Mouse (Mus musculus) gonadal fat pad, adult 2 months (tissue): ENCODE results near the gene Slc25a21. TPM values are rescaled to one million over a fixed set of nuclear protein-coding genes. Genes with fewer than 3 reads are reported as not detected.

Source experiments
- DNase-seq: peaks from one replicate; pipeline ENCODE4 v3.0.0-alpha.2; 2012; ENCODE audit warnings: low read depth
- polyA plus RNA-seq: library from polyadenylated mRNA; depleted of rRNA; stranded (reverse); fragments of >200 nt; gene quantifications from 2 replicates; pipeline ENCODE4 v1.2.3, GENCODE M21; 2012; rRNA removed

Slc25a21 gene
- polyA plus RNA-seq, 1 experiment = 1.6 TPM

- DNase-seq = no peak
Observed at GRCm38 (mm10) chr12:56691001-56691400, 506.3 kb downstream of the Slc25a21 start.

- DNase-seq = no peak
Observed at GRCm38 (mm10) chr12:56690366-56690765, 506.9 kb downstream of the Slc25a21 start.

GRCm38 (mm10) chr12:56689736-56690135 is 507.5 kb downstream of the Slc25a21 start:
- DNase-seq = no peak

- DNase-seq = no peak
Observed at GRCm38 (mm10) chr12:56689331-56689730, 507.9 kb downstream of the Slc25a21 start.

DNA sequence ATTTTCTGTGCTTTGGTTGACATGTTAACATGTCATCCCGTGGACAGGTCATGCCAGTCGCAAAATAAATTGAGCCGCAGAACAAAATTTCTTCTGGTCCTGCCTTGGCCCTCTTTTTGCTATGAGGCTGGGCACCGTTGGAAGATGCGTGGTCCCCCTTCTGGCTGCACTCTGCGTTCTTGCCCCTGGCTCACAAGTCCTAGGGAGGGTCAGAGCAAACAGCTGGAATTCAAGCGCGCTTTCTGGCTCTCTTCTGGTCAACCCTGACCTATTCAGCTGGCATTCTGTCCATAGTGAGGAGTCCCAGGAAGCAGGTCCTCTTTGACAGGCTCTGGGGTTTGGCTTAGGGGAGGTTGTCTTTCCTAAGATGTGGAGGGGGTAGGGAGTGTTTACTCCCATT is 508.4 kb downstream of the Slc25a21 start:
- no peak for DNase-seq

DNA sequence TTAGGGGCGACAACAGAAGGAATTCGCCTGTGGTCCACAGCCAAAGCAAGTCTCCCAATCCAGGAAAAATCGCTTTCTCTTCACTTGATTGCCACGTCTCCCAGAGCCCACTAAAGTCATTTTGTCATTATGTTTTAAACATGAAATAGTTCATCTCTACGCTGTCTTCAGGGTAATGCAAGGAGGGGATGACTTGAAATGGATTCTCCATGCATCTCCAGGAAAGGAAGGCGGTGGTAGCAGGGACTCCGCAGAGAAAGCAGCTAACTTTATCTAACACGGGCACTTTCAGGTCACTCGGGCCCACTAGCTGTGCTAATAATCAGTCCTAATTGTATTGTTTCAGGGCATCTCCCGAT is 508.8 kb downstream of the Slc25a21 start:
- no peak for DNase-seq

DNA sequence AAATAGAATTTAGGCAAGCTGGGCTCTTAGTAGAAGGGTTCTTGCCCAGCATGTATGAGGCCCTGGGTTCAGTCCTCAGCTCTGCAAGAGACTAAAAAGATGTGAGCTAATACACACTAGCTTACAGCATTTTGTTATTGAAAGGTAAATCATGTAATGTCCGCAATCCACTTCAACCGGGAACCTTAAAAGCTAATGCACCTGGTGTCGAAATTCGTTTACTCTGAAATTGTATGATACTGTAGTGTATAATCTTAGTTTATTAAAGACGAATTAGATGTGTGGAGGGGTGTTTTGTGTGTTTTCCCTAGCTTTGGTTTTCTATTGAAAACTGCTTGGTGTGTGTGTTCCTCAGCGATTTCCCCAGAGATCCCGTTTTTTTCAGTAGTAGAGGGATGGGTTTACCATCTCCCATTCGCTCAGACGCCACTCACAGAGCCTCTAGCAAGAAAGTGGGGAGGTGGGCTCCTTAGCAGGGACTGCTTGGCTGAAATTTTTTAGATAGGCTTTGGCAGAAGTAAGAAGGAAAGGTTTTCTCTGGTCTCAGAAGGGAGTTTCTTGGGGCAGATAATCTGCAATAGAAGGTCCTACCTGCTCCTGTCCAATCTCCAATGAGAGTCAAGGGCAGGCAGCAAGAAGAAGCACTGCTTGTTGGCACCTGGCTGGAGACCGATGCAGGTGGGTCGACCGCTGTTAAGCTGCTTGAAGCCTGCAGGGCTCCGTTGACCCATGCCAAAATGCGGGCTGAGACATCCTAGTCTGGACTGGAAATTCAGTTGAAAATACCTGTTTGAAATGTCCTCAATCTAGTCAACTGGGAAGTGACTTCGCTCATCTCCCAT is 509.4 kb downstream of the Slc25a21 start:
- DNase-seq = no peak

DNA sequence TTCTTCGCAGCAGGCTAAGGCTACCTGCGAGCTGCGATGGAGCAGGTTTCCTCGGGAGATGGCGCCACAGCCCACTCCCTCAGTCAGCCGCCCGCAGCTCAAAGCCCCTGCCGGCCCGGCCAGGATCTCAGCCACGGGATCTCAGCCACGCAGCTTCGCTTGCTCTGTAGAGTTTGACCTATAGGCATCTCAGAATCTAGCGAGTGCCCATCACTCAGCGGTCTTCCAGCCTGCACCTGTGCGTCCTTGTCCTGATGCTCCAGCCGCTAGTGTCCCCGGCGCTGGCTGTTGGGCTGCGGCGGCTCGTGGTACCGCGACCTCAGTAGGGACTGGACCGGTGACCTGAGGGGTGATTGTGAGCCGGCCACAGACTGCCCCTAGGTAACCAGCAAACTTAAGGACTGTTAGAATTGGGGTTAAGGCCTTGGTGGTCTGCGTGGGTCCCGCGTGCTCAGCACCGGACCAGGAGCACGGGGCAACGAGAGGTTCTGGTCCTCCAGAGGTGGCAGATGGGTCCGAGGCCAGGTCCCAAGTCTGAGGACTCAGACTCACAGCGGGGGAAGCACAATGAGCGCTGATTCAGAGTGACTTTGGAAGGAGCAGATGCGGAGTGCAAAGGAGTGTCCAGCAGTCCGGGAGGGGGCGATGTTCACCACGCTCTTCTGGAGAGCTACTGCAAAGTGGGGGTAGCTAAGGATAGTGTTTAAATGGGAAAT is 516.0 kb downstream of the Slc25a21 start:
- DNase-seq = no peak

DNA sequence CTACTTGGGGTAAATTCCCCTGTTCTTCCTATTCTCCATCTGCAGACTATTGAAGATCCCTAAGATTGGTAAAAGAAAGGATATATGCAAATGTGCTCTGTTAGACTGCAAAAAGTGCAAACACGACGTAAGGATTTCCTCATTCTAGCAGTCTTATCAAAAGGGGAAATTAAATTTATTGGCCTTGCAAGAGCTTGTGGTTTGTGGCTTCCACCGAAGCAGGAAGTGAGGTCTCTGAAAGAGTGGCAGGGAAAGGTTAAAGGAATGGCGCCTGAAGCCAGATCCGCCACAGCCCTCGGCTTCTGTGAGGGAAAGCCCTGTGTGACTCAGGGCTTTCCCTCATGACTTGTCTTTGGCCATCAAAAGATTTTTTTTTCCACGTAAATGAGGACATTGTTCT is 519.7 kb downstream of the Slc25a21 start:
- no peak for DNase-seq

DNA sequence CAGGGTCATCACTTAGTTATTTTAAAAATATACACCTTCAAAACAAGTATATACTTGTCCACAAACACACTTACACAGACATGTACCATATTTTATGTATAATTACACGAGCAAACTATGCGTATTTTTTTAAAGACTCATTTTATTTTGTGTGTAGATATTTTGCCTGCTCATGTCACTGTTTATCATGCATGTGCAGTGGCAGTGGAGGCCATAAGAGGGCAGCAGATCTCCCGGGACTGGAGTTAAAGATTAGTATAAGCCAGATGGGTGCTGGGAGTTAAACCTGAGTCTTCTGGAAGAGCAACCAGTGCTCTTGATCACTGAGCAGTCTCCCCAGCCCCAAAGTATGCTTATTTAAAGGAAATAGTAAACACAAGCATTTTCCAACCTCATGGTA is 522.5 kb downstream of the Slc25a21 start:
- DNase-seq = no peak

GRCm38 (mm10) chr12:56670795-56671194 is 526.5 kb downstream of the Slc25a21 start:
- no peak for DNase-seq

DNA sequence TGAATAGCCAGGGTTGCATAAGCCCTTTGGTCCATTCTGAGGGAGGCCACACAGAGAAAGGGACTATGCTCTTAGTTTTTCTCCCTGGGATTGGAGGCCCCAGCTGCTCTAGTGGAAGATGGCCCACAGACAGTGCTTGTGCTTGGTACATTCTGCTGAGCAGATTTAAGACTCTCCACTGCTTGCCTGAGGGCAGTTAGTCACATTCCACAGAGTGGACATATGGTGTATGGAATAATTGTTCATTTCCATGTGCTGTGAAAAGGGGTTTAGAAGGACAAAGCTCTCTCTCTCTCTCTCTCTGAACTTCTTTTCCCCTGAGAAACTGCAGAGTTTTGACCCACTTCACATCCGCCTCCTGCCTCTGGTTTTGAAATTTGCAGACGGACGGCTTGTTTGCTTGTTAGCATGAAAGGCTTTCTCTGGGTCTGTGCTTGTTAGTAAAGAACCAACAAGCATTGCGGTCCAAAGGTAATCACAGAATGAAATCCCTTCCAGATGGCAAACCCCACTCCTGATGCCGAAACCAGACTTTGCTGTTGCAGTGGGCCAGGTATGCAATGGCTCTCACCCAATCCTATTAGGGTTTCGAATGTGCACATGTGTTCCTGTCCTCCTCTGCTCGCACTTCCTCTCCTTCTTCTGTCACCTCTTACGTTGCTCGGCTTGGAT is 527.7 kb downstream of the Slc25a21 start:
- DNase-seq = no peak

Other genes starting within 250 kb of the Slc25a21 start
- 19.3 and 21.5 TPM in 2 replicates for gene Prps1l3, start 32.9 kb upstream of the Slc25a21 start, polyA plus RNA-seq
- gene Mipol1, start 33.0 kb upstream of the Slc25a21 start, polyA plus RNA-seq = 2.1 and 2.3 TPM in 2 replicates